Mouse (Mus musculus): ENCODE measurements around the gene Strip1.

Strip1 gene

GRCm38 (mm10) chr3:107594662-107595263, 36.7 kb downstream of the Strip1 start, which contains the start of gene Alx3:
Alx3 (plus strand) TSS chr3:107595031.
- DNase-seq (ENCODE audit: low read depth, low spot score) = no peak

- DNase-seq (ENCODE audit: low read depth, low spot score) = no peak
Measured at GRCm38 (mm10) chr3:107593632-107594031, 37.9 kb downstream of the Strip1 start.

- DNase-seq (ENCODE audit: low read depth, low spot score) = no peak
Measured at GRCm38 (mm10) chr3:107591612-107592011, 39.9 kb downstream of the Strip1 start.

GRCm38 (mm10) chr3:107586504-107586903, 45.0 kb downstream of the Strip1 start:
- DNase-seq (ENCODE audit: low read depth, low spot score) = no peak

- no peak for DNase-seq (ENCODE audit: low read depth, low spot score)
Measured at GRCm38 (mm10) chr3:107583893-107584292, 47.6 kb downstream of the Strip1 start.

- no peak for DNase-seq (ENCODE audit: low read depth, low spot score)
Measured at GRCm38 (mm10) chr3:107582875-107583767, 48.4 kb downstream of the Strip1 start.

GRCm38 (mm10) chr3:107582130-107582874, 49.2 kb downstream of the Strip1 start:
- DNase-seq (ENCODE audit: low read depth, low spot score) = no peak

GRCm38 (mm10) chr3:107581103-107582010, 50.1 kb downstream of the Strip1 start:
- DNase-seq (ENCODE audit: low read depth, low spot score) = no peak

GRCm38 (mm10) chr3:107579466-107579865, 52.0 kb downstream of the Strip1 start:
- DNase-seq (ENCODE audit: low read depth, low spot score) = peak; percentile 86

- DNase-seq (ENCODE audit: low read depth, low spot score) = no peak
Measured at GRCm38 (mm10) chr3:107577810-107578390, 53.6 kb downstream of the Strip1 start.

- no peak for DNase-seq (ENCODE audit: low read depth, low spot score)
Measured at GRCm38 (mm10) chr3:107576807-107577206, 54.7 kb downstream of the Strip1 start.

GRCm38 (mm10) chr3:107571205-107571604, 60.3 kb downstream of the Strip1 start:
- no peak for DNase-seq (ENCODE audit: low read depth, low spot score)

- no peak for DNase-seq (ENCODE audit: low read depth, low spot score)
Measured at GRCm38 (mm10) chr3:107568721-107569120, 62.8 kb downstream of the Strip1 start.

- DNase-seq (ENCODE audit: low read depth, low spot score) = no peak
Measured at GRCm38 (mm10) chr3:107567766-107568165, 63.7 kb downstream of the Strip1 start.

- DNase-seq (ENCODE audit: low read depth, low spot score) = no peak
Measured at GRCm38 (mm10) chr3:107565331-107565730, 66.2 kb downstream of the Strip1 start.

- no peak for DNase-seq (ENCODE audit: low read depth, low spot score)
Measured at GRCm38 (mm10) chr3:107563880-107564279, 67.6 kb downstream of the Strip1 start.

GRCm38 (mm10) chr3:107562591-107562990, 68.9 kb downstream of the Strip1 start:
- DNase-seq (ENCODE audit: low read depth, low spot score) = no peak
